Mouse (Mus musculus): ENCODE data around the gene Tmem209. TPM values are rescaled to one million over a fixed set of nuclear protein-coding genes. Genes with fewer than 3 reads are reported as not detected.
A peak's percentile ranks its signal among the peaks of the same experiment; 100 is the strongest.

Tmem209 gene
- polyA plus RNA-seq, 1 experiment from 2014 or later: 27.5 TPM

GRCm38 (mm10) chr6:30547656-30548306, 38.2 kb upstream of the Tmem209 start:
- Histone ChIP-seq H3K27me3 (replicated peaks) (no peaks in the 10 kb centered on the region), H3K36me3 (no peaks in the 10 kb centered on the region), H3K9me3 (replicated peaks) (no peaks in the 10 kb centered on the region), H3K4me3 (no peak overlapping the region), H3K9ac (no peak overlapping the region), H3K27ac (ENCODE audit: poor library complexity, severe bottlenecking) (peak overlapping the region; percentile 73), H3K4me2 (peak overlapping the region; percentile 55), H3K4me1 (replicated peaks) (peaks cover 53% of the 10 kb centered on the region)
- WGBS: 36% methylated on average over 9 of the region's 9 CpGs
- ATAC-seq (ENCODE audit: insufficient number of reproducible peaks, low FRiP score): no peak

GRCm38 (mm10) chr6:30547274-30547645, 37.7 kb upstream of the Tmem209 start:
- H3K9ac ChIP-seq: peak overlapping the region; percentile 37; the same call in 1 of the 2 replicates
- H3K27ac ChIP-seq (ENCODE audit: poor library complexity, severe bottlenecking): peak overlapping the region; percentile 91
- ATAC-seq (ENCODE audit: insufficient number of reproducible peaks, low FRiP score): no peak
- H3K4me2 ChIP-seq: peak overlapping the region; percentile 55
- no peaks in the 10 kb centered on the region for H3K27me3 ChIP-seq (replicated peaks)
- no peaks in the 10 kb centered on the region for H3K9me3 ChIP-seq (replicated peaks)
- under 1% methylated on average over 17 of the region's 17 CpGs for WGBS
- H3K4me3 ChIP-seq: 0 out of 2 replicates have a peak overlapping the region, but pooled peaks have one; percentile 16
- H3K36me3 ChIP-seq: no peaks in the 10 kb centered on the region
- peaks cover 58% of the 10 kb centered on the region for H3K4me1 ChIP-seq (replicated peaks)

- H3K36me3 ChIP-seq: no peaks in the 10 kb centered on the region
- 15% methylated on average over 17 of the region's 17 CpGs for WGBS
- H3K27ac ChIP-seq (ENCODE audit: poor library complexity, severe bottlenecking): peak overlapping the region; percentile 91
- H3K4me3 ChIP-seq: 0 out of 2 replicates have a peak overlapping the region, but pooled peaks have one; percentile 16
- no peaks in the 10 kb centered on the region for H3K9me3 ChIP-seq (replicated peaks)
- peak overlapping the region; percentile 55 for H3K4me2 ChIP-seq
- H3K4me1 ChIP-seq (replicated peaks): peaks cover 58% of the 10 kb centered on the region
- peak; percentile 28; the same call in 1 of the 2 replicates for ATAC-seq (ENCODE audit: insufficient number of reproducible peaks, low FRiP score)
- peak overlapping the region; percentile 37 for H3K9ac ChIP-seq
- no peaks in the 10 kb centered on the region for H3K27me3 ChIP-seq (replicated peaks)
These were observed 37.1 kb upstream of the Tmem209 start for GRCm38 (mm10) chr6:30546571-30547273.

- ATAC-seq (ENCODE audit: insufficient number of reproducible peaks, low FRiP score): no peak; the same call in 1 of the 2 replicates
- H3K9me3 ChIP-seq (replicated peaks): no peaks in the 10 kb centered on the region
- no peaks in the 10 kb centered on the region for H3K27me3 ChIP-seq (replicated peaks)
- no peak overlapping the region for H3K4me3 ChIP-seq
- WGBS: 43% methylated on average over 7 of the region's 7 CpGs
- no peaks in the 10 kb centered on the region for H3K36me3 ChIP-seq
- peaks cover 66% of the 10 kb centered on the region for H3K4me1 ChIP-seq (replicated peaks)
- no peak overlapping the region for H3K9ac ChIP-seq
- H3K27ac ChIP-seq (ENCODE audit: poor library complexity, severe bottlenecking): peak overlapping the region; percentile 91
- peak overlapping the region; percentile 29; the same call in 1 of the 2 replicates for H3K4me2 ChIP-seq
These were observed 36.1 kb upstream of the Tmem209 start for GRCm38 (mm10) chr6:30545689-30546088.

- H3K4me1 ChIP-seq (replicated peaks): peaks cover 59% of the 10 kb centered on the region
- no peak overlapping the region for H3K9ac ChIP-seq
- H3K4me2 ChIP-seq: no peak overlapping the region
- H3K36me3 ChIP-seq: no peaks in the 10 kb centered on the region
- H3K9me3 ChIP-seq (replicated peaks): no peaks in the 10 kb centered on the region
- peak overlapping the region; percentile 11; the same call in 1 of the 2 replicates for H3K27ac ChIP-seq (ENCODE audit: poor library complexity, severe bottlenecking)
- ATAC-seq (ENCODE audit: insufficient number of reproducible peaks, low FRiP score): no peak
- WGBS: 49% methylated on average over 8 of the region's 8 CpGs
- H3K27me3 ChIP-seq (replicated peaks): no peaks in the 10 kb centered on the region
- H3K4me3 ChIP-seq: no peak overlapping the region
These were observed 34.3 kb upstream of the Tmem209 start for GRCm38 (mm10) chr6:30543851-30544250.

- no peak overlapping the region for H3K4me2 ChIP-seq
- no peak for ATAC-seq (ENCODE audit: insufficient number of reproducible peaks, low FRiP score)
- WGBS: 25% methylated on average over 12 of the region's 12 CpGs
- peaks cover 58% of the 10 kb centered on the region for H3K4me1 ChIP-seq (replicated peaks)
- no peaks in the 10 kb centered on the region for H3K27me3 ChIP-seq (replicated peaks)
- H3K9ac ChIP-seq: 0 out of 2 replicates have a peak overlapping the region, but pooled peaks have one; percentile 36
- no peak overlapping the region for H3K4me3 ChIP-seq
- H3K36me3 ChIP-seq: no peaks in the 10 kb centered on the region
- no peaks in the 10 kb centered on the region for H3K9me3 ChIP-seq (replicated peaks)
- H3K27ac ChIP-seq (ENCODE audit: poor library complexity, severe bottlenecking): peak overlapping the region; percentile 65
These were observed 33.5 kb upstream of the Tmem209 start for GRCm38 (mm10) chr6:30543077-30543476.

GRCm38 (mm10) chr6:30542277-30542676, 32.7 kb upstream of the Tmem209 start:
- Histone ChIP-seq H3K27me3 (replicated peaks) (no peaks in the 10 kb centered on the region), H3K9me3 (replicated peaks) (no peaks in the 10 kb centered on the region), H3K9ac (no peak overlapping the region), H3K27ac (ENCODE audit: poor library complexity, severe bottlenecking) (peak overlapping the region; percentile 70), H3K4me1 (replicated peaks) (peaks cover 52% of the 10 kb centered on the region), H3K36me3 (no peaks in the 10 kb centered on the region), H3K4me3 (no peak overlapping the region), H3K4me2 (no peak overlapping the region)
- peak; percentile 69; the same call in 1 of the 2 replicates for ATAC-seq (ENCODE audit: insufficient number of reproducible peaks, low FRiP score)
- WGBS: 12% methylated on average over 6 of the region's 6 CpGs

GRCm38 (mm10) chr6:30541009-30541799, 31.6 kb upstream of the Tmem209 start, which contains the start of gene Cpa2:
Cpa2 (plus strand) TSS chr6:30541582.
- Histone ChIP-seq H3K9me3 (replicated peaks) (no peaks in the 10 kb centered on the region), H3K27ac (ENCODE audit: poor library complexity, severe bottlenecking) (peak within 1 kb of the TSS; percentile 70), H3K27me3 (replicated peaks) (no peaks in the 10 kb centered on the region), H3K4me3 (no peak within 1 kb of the TSS), H3K36me3 (no peaks in the 10 kb centered on the region), H3K4me2 (no peak within 1 kb of the TSS), H3K4me1 (replicated peaks) (peaks cover 44% of the 10 kb centered on the region), H3K9ac (no peak within 1 kb of the TSS)
- no peak for ATAC-seq (ENCODE audit: insufficient number of reproducible peaks, low FRiP score)
- WGBS: 57% methylated on average over 11 of the region's 11 CpGs

GRCm38 (mm10) chr6:30538800-30539199, 29.2 kb upstream of the Tmem209 start:
- 76% methylated on average over 5 of the region's 5 CpGs for WGBS
- no peak for ATAC-seq (ENCODE audit: insufficient number of reproducible peaks, low FRiP score)
- Histone ChIP-seq H3K4me3 (no peak overlapping the region), H3K4me1 (replicated peaks) (peaks cover 28% of the 10 kb centered on the region), H3K9me3 (replicated peaks) (no peaks in the 10 kb centered on the region), H3K27ac (ENCODE audit: poor library complexity, severe bottlenecking) (no peak overlapping the region), H3K9ac (no peak overlapping the region), H3K27me3 (replicated peaks) (no peaks in the 10 kb centered on the region), H3K36me3 (no peaks in the 10 kb centered on the region), H3K4me2 (no peak overlapping the region)

- H3K36me3 ChIP-seq: no peaks in the 10 kb centered on the region
- no peak overlapping the region for H3K27ac ChIP-seq (ENCODE audit: poor library complexity, severe bottlenecking)
- H3K27me3 ChIP-seq (replicated peaks): no peaks in the 10 kb centered on the region
- no peak overlapping the region for H3K4me2 ChIP-seq
- H3K4me3 ChIP-seq: no peak overlapping the region
- H3K9me3 ChIP-seq (replicated peaks): no peaks in the 10 kb centered on the region
- WGBS: 62% methylated on average over 10 of the region's 10 CpGs
- no peak for ATAC-seq (ENCODE audit: insufficient number of reproducible peaks, low FRiP score)
- peaks cover 22% of the 10 kb centered on the region for H3K4me1 ChIP-seq (replicated peaks)
- H3K9ac ChIP-seq: no peak overlapping the region
These were observed 28.7 kb upstream of the Tmem209 start for GRCm38 (mm10) chr6:30538240-30538639.

- no peak overlapping the region for H3K4me2 ChIP-seq
- no peak overlapping the region for H3K4me3 ChIP-seq
- 39% methylated on average over 3 of the region's 3 CpGs for WGBS
- no peaks in the 10 kb centered on the region for H3K36me3 ChIP-seq
- H3K4me1 ChIP-seq (replicated peaks): no peaks in the 10 kb centered on the region; the same call in 1 of the 2 replicates
- H3K27me3 ChIP-seq (replicated peaks): no peaks in the 10 kb centered on the region
- ATAC-seq (ENCODE audit: insufficient number of reproducible peaks, low FRiP score): no peak
- H3K27ac ChIP-seq (ENCODE audit: poor library complexity, severe bottlenecking): no peak overlapping the region
- no peak overlapping the region for H3K9ac ChIP-seq
- no peaks in the 10 kb centered on the region for H3K9me3 ChIP-seq (replicated peaks)
These were observed 25.8 kb upstream of the Tmem209 start for GRCm38 (mm10) chr6:30535340-30535739.

All from heart, embryonic 12.5 days (tissue).